ENCODE assay signal across 32 mouse cellular contexts in the genomic region with DNA sequence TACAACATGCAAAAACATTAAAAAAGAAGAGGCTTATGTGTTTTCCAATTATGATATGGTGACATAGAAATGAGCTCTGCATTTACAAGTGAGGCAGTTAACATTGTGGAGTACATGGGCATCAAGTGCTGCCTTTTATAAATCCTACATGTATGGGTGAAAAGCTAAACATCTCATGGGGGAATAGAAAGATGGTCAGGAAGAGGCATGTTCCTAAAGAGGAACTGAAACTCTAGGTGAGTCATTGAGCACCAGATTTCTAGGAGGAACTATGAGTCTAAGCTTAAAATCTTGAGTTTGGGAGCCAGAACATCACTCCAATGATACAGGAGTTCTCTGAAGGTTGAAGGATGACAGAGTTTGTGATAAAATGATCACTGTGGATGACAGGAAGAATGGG.
"Had no signal": no experiment of that assay in that cellular context is flagged by ENCODE, and none has a peak within 500 bp of the region (broad histone marks: within the 10 kb centered on the region; RNA-seq: fewer than 3 reads in every experiment).

No protein-coding gene starts in this region.

- DNase-seq: left cerebral cortex, postnatal 4 days; liver; liver, embryonic 13.5 days; liver, postnatal 0 days; lung, adult 18-20 months; lung, adult 2 months; lung, embryonic 14.5 days; lung, postnatal 10 days; lung, postnatal 14 days; lung, postnatal 36 days; lung, postnatal 4 days; midbrain, embryonic 14.5 days had no signal

- H3K9ac ChIP-seq: limb, embryonic 12.5 days; limb, embryonic 13.5 days; limb, embryonic 15.5 days; liver, embryonic 12.5 days; liver, embryonic 13.5 days; liver, embryonic 14.5 days; liver, embryonic 15.5 days; liver, postnatal 0 days; lung, embryonic 14.5 days; lung, embryonic 15.5 days; midbrain, embryonic 12.5 days; midbrain, embryonic 13.5 days; midbrain, embryonic 15.5 days; neural tube, embryonic 12.5 days had no signal

- H3K27me3 ChIP-seq: limb, embryonic 12.5 days; limb, embryonic 13.5 days; limb, embryonic 15.5 days; liver, embryonic 12.5 days; liver, embryonic 13.5 days; liver, embryonic 15.5 days; lung, embryonic 15.5 days; megakaryocyte, embryonic 14.5 days; midbrain, embryonic 12.5 days; midbrain, embryonic 13.5 days; midbrain, embryonic 15.5 days; neural tube, embryonic 12.5 days had no signal

- H3K4me1 ChIP-seq: limb, embryonic 10.5 days; limb, embryonic 12.5 days; limb, embryonic 13.5 days; limb, embryonic 15.5 days; liver, embryonic 12.5 days; liver, embryonic 13.5 days; liver, embryonic 15.5 days; lung, embryonic 15.5 days; megakaryocyte, embryonic 14.5 days; midbrain, embryonic 10.5 days; midbrain, embryonic 12.5 days; midbrain, embryonic 13.5 days; midbrain, embryonic 15.5 days; neural tube, embryonic 12.5 days had no signal

- H3K4me2 ChIP-seq: limb, embryonic 12.5 days; limb, embryonic 13.5 days; limb, embryonic 15.5 days; liver, embryonic 11.5 days; liver, embryonic 12.5 days; liver, embryonic 13.5 days; liver, embryonic 15.5 days; lung, embryonic 14.5 days; lung, embryonic 15.5 days; midbrain, embryonic 11.5 days; midbrain, embryonic 12.5 days; midbrain, embryonic 13.5 days; midbrain, embryonic 15.5 days; neural tube, embryonic 12.5 days had no signal

- ATAC-seq: liver, embryonic 12.5 days; liver, postnatal 0 days; lung, postnatal 0 days; midbrain, embryonic 13.5 days; midbrain, embryonic 15.5 days; midbrain, embryonic 16.5 days had no signal

- H3K4me3 ChIP-seq: limb, embryonic 10.5 days; limb, embryonic 12.5 days; limb, embryonic 13.5 days; limb, embryonic 15.5 days; liver, embryonic 12.5 days; liver, embryonic 13.5 days; liver, embryonic 15.5 days; lung, embryonic 15.5 days; megakaryocyte, embryonic 14.5 days; midbrain, embryonic 10.5 days; midbrain, embryonic 12.5 days; midbrain, embryonic 13.5 days; midbrain, embryonic 15.5 days; myocyte; neural tube, embryonic 12.5 days had no signal

- H3K9me3 ChIP-seq: limb, embryonic 10.5 days; limb, embryonic 12.5 days; limb, embryonic 13.5 days; limb, embryonic 15.5 days; liver, embryonic 12.5 days; liver, embryonic 13.5 days; liver, embryonic 15.5 days; lung, embryonic 15.5 days; megakaryocyte, embryonic 14.5 days; midbrain, embryonic 10.5 days; midbrain, embryonic 12.5 days; midbrain, embryonic 13.5 days; midbrain, embryonic 15.5 days; neural tube, embryonic 12.5 days had no signal

- H3K27ac ChIP-seq: limb, embryonic 10.5 days; limb, embryonic 12.5 days; limb, embryonic 13.5 days; limb, embryonic 15.5 days; liver, embryonic 12.5 days; liver, embryonic 13.5 days; liver, embryonic 14.5 days; liver, embryonic 15.5 days; lung, embryonic 15.5 days; macrophage; midbrain, embryonic 10.5 days; midbrain, embryonic 12.5 days; midbrain, embryonic 13.5 days; midbrain, embryonic 15.5 days; neural tube, embryonic 12.5 days had no signal

- H3K36me3 ChIP-seq: limb, embryonic 10.5 days; limb, embryonic 12.5 days; limb, embryonic 13.5 days; limb, embryonic 15.5 days; liver, embryonic 12.5 days; liver, embryonic 13.5 days; liver, embryonic 15.5 days; lung, embryonic 15.5 days; midbrain, embryonic 10.5 days; midbrain, embryonic 12.5 days; midbrain, embryonic 13.5 days; midbrain, embryonic 15.5 days; neural tube, embryonic 12.5 days had no signal
